Mouse (Mus musculus) layer of hippocampus, adult 9-10 months (tissue): ENCODE data around the gene Olfr380.

Experiments used
- DNase-seq: peaks from one replicate; pipeline ENCODE4 v3.0.0; 2022; ENCODE audit warnings: low spot score

The Olfr380 gene

DNA sequence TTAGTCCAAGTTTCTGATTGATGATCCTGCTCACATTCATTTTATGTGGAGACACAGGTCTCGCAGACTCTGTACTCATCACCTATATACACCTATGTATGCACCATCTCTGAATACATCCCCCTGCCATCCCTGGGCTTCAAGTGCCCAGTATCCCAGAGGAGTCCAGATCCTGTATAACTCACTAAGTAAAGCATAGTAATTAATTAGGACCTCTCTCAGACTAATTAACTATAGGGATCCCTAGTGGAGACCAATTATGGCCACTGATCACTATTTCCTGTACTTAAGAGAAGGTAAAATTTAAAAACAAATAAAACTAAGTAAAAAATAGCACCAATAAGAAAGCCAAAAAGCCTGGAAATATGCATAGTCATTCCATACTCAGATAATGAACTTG, at the start of gene Olfr380:
Gene Olfr380 (minus strand): TSS at position 101 of the 400 bp plus-strand sequence.
- DNase-seq: no peak

DNA sequence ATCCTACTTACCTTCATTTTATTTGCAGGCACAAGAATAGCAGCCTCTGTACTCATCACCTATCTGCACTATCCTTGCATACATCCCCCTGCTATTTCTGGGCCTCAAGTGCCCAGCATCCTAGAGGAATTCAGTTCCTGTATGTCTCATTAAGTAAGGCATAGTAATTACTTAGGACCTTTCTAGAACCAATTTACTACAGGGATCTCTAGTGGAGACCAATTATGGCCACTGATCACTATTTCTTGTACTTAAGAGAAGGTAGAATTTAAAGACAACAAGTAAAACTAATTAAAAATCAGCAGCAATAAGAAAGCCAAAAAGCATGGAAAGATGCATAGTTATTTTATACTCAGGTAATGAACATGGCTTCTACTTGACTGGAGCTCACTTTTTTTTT, 34.2 kb upstream of the Olfr380 start, which contains the start of gene Olfr381:
Gene Olfr381 (minus strand): TSS at position 101 of the 400 bp plus-strand sequence.
- DNase-seq: no peak

DNA sequence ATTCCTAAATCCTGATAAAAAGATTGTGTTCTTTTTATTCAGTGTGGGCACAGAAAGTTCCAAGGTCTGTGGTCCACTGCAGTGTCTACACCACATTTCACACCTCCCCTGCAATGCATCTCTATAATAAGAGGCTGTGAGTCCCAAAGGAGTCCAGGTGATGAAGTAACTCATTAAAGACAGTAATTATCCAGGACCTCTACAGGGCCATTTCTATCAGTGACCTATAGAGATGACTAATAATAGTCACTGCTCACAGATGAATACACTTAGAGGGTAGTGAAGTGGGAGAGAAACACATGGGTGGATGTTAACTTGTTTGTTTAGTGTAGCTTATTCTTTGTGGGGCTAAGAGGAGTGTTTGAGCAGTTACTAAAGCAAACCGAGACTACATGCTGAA, 28.9 kb downstream of the Olfr380 start, which contains the start of gene Olfr378:
Gene Olfr378 (minus strand): TSS at position 101 of the 400 bp plus-strand sequence.
- no peak for DNase-seq
